Mouse (Mus musculus): ENCODE data around the gene Idh3a. TPM values are rescaled to one million over a fixed set of nuclear protein-coding genes. Genes with fewer than 3 reads are reported as not detected.

Idh3a gene
- polyA plus RNA-seq, 1 experiment: 25.0 TPM

- TF ChIP-seq GATA1 (IDR thresholded peaks at IDR 0.05; ENCODE audit: low read length): no peak
Measured at GRCm38 (mm10) chr9:54630905-54631304, 44.8 kb downstream of the Idh3a start.

GRCm38 (mm10) chr9:54633401-54633800, 47.3 kb downstream of the Idh3a start:
- no peak for TF ChIP-seq GATA1 (IDR thresholded peaks at IDR 0.05; ENCODE audit: low read length)

- no peak for TF ChIP-seq GATA1 (IDR thresholded peaks at IDR 0.05; ENCODE audit: low read length)
Measured at GRCm38 (mm10) chr9:54637510-54638314, 51.6 kb downstream of the Idh3a start.

- no peak for TF ChIP-seq GATA1 (IDR thresholded peaks at IDR 0.05; ENCODE audit: low read length)
Measured at GRCm38 (mm10) chr9:54639192-54639591, 53.1 kb downstream of the Idh3a start.

- TF ChIP-seq GATA1 (IDR thresholded peaks at IDR 0.05; ENCODE audit: low read length): no peak
Measured at GRCm38 (mm10) chr9:54641548-54641947, 55.4 kb downstream of the Idh3a start.

GRCm38 (mm10) chr9:54642149-54642548, 56.0 kb downstream of the Idh3a start:
- TF ChIP-seq GATA1 (IDR thresholded peaks at IDR 0.05; ENCODE audit: low read length): no peak

GRCm38 (mm10) chr9:54642556-54642955, 56.4 kb downstream of the Idh3a start:
- no peak for TF ChIP-seq GATA1 (IDR thresholded peaks at IDR 0.05; ENCODE audit: low read length)

GRCm38 (mm10) chr9:54643179-54643578, 57.0 kb downstream of the Idh3a start:
- no peak for TF ChIP-seq GATA1 (IDR thresholded peaks at IDR 0.05; ENCODE audit: low read length)

- TF ChIP-seq GATA1 (IDR thresholded peaks at IDR 0.05; ENCODE audit: low read length): no peak
Measured at GRCm38 (mm10) chr9:54645530-54645929, 59.4 kb downstream of the Idh3a start.

GRCm38 (mm10) chr9:54646252-54646651, 60.1 kb downstream of the Idh3a start:
- TF ChIP-seq GATA1 (IDR thresholded peaks at IDR 0.05; ENCODE audit: low read length): no peak

GRCm38 (mm10) chr9:54647456-54647855, 61.3 kb downstream of the Idh3a start:
- TF ChIP-seq GATA1 (IDR thresholded peaks at IDR 0.05; ENCODE audit: low read length): no peak

- TF ChIP-seq GATA1 (IDR thresholded peaks at IDR 0.05; ENCODE audit: low read length): no peak
Measured at GRCm38 (mm10) chr9:54649360-54649759, 63.2 kb downstream of the Idh3a start.

- no peak for TF ChIP-seq GATA1 (IDR thresholded peaks at IDR 0.05; ENCODE audit: low read length)
Measured at GRCm38 (mm10) chr9:54652778-54653177, 66.6 kb downstream of the Idh3a start.

Other genes starting within 250 kb of the Idh3a start
- gene Dmxl2, start 84.7 kb upstream of the Idh3a start, polyA plus RNA-seq (2012): not detected in 2 replicates
- gene Sh2d7, start 47.4 kb upstream of the Idh3a start, polyA plus RNA-seq (2012): not detected in 2 replicates
- 0.04 and 0.06 TPM in 2 replicates for gene Cib2, start 26.1 kb upstream of the Idh3a start, polyA plus RNA-seq (2012)
- gene Acsbg1, start 75.5 kb downstream of the Idh3a start, polyA plus RNA-seq (2012): 0.02 TPM in 1 of 2 replicates, not detected in the other
- gene Dnaja4, start 112.5 kb downstream of the Idh3a start, polyA plus RNA-seq (2012): not detected in 2 replicates
- 8.2 and 33.6 TPM in 2 replicates for gene Wdr61, start 148.2 kb downstream of the Idh3a start, polyA plus RNA-seq (2012)
- gene Crabp1, start 178.4 kb downstream of the Idh3a start, polyA plus RNA-seq (2012): not detected in 2 replicates

Data from G1E-ER4 (cell line).